Mouse (Mus musculus) megakaryocyte-erythroid progenitor cell, adult 5-6 weeks (primary cell): ENCODE data around the gene Myh14. TPM values are rescaled to one million over a fixed set of nuclear protein-coding genes. Genes with fewer than 3 reads are reported as not detected.

Experiments
- ATAC-seq: replicated peaks from 2 replicates; pipeline ENCODE4 v1.8.0; 2016; ENCODE audit warnings: mild to moderate bottlenecking, inconsistent platforms; ENCODE audit not compliant: severe bottlenecking, poor library complexity, low FRiP score, low TSS enrichment
- total RNA-seq, 2 experiments: library from RNA; stranded (forward) in 1 of 2; stranded (reverse) in 1 of 2; fragments of 200-1000, 215-1000 nt in 1 of 2; fragments of >200 nt in 1 of 2; fragmentation: Nextera tagmentation in 1 of 2; gene quantifications; 2 replicates each; pipeline ENCODE4 v1.2.3; 2014 to 2017

The Myh14 gene
- total RNA-seq, 2 experiments from 2014 or later: not detected

DNA sequence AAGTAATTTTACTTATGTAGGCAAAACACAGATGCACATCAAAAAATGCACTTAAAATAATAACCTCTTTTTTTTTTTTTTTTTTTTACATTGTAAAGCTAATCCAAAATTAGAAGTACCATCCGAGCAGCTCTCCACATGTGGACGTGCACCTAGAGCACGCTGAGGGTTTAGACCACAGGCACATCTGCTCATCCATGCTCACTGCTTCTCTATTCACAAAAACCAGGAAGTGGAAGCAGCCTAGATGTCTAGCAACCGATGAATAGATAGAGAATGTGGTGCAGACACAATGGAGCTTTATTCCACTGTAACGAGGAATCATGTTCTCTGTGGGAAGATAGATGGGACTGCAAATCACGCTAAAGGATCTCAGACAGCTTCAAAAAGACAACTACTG is 4.5 kb upstream of the Myh14 start:
- ATAC-seq: no peak

DNA sequence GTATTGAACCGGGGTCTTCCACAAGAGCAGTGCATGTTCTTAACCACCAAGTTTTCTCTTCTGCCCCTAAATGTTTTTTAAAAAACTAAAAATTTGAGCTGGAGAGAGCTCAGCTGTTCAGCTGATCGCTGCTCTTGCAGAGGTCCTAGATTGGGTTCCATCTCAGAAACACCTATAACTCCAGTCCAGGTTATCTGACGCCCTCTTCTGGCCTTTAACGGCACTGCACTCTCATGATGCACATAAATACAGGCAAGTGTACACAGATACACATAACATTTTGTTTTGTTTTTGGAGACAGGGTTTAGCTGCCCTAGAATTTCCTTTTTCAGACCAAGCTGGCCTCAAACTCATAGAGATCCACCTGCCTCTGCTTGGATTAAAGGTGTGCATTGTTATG is 3.9 kb upstream of the Myh14 start:
- ATAC-seq: no peak

DNA sequence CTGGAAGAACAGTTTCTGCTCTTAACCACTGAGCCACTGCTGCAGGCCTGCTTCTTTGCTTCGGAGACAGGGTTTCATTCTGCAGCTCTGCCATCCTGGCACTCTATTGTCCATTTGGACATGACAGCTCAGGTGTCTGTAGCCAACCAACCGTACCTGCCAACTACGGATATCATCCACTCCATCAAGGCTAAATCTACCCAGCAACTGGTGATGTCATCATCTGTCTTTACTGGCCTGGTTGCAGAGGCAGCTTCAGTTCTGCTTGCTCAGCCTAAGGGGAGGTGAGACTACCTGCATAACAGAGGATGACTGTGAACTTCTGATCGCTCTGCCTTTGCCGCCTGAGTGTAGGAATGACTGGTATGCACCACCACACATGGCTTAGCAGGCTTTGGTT is 1.6 kb upstream of the Myh14 start:
- no peak for ATAC-seq

DNA sequence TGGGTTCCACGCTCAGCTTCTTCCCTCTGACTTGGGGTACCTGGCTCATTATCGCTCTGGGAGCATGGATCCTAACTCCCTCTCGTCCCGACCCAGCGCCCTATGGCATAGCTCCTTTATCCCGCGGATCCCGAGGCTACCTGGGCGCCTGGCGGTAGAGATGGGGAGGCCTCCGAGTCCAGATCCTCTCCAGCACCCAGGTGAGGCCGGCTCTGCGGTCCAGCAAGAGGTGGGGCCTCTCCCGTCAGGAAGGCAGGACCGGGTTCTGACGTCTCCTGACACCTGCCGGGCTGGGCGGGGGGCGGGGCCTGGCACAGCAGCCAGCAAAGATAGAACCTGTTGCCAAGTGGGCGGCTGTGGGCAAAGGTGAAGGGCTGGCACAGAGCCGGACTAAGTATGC is 1.5 kb downstream of the Myh14 start:
- no peak for ATAC-seq

DNA sequence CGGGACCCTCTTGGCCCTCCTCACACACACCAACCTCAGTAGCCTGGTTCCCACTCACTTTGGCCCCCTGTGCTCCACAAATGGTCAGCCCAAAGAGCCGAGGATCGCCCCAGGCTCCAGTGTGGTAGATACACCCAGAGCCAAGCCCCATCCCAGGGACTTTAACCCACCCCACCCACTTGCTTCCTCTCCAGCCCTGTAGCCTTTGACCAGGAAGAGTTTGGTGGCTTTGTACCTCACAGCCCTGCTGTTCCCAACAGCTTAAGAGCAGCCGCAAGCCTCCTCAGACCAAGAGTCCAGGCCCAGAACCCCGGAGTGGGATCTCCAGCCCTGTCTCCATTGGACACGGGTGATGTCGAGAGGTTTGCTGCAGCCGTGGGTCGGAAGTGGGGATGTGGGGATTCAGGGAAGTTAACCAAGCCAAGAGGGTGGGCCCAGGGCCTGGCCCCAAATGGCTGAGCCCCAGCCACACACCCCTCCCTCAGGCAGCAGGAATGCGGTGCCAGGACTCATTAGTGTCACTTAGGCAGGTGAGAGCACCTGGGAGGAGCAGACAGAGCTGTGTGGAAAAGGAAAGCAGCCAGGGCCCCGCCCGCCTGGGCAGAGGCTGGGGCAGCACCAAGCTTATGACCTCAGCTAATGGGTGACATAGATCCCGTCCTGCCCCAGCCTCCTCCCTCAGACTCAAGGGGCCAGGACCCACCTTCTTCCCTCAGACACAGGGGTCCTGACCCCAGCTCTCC is 2.5 kb downstream of the Myh14 start:
- no peak for ATAC-seq

DNA sequence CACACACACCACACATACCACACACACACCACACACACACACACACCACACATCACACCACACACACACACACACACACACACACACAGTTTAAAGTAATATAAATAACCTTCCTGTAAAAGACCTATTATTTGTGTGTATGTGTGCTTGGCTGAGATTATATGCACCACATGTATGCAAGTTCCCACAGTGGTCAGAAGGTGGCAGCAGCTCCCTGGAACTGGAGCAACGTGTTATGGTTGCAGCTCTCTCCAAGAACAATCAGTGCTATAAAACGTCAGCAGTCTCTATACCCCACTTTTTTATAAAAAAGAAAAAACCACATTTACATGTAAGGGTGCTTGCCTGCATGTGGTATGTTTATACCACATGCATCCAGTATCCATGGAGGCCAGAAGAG is 4.2 kb downstream of the Myh14 start:
- no peak for ATAC-seq

DNA sequence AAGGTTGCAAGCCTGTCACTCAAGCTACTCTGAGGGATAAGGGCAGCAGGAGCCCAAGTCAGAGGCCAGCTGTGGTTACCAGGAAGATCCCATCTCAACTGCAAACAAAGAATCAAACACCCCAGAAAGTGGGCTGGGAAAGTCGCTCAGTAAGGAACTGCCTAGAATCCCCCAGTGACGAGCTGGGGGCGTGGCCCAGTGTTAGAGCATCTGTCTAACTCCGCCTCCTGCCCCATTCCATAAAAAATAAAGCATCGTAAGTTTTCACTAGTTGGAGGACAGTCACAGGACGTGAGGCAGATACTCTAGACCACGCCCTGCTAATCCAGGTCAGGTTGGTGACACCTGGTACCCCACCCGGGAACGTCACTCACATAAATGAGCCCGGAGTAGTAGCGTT is 5.9 kb downstream of the Myh14 start:
- no peak for ATAC-seq

DNA sequence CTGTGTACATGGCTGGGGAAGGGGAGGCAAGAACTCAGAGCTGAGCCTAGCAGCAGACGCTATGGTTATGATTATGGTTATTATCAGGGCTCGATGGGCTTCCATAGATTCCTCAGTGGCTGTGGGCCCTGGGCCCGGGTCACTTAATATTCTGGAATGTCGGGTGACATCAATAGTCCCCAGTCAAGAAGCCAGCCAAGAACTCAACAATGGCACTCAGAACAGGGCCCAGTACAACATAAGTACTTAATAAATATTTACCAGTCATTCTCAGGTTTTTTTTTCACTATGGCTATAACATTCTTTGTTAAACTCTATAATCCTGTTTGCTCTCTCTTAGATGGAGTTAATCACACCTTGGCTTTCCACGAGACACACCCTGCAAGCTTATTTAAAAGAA is 7.1 kb downstream of the Myh14 start:
- no peak for ATAC-seq

DNA sequence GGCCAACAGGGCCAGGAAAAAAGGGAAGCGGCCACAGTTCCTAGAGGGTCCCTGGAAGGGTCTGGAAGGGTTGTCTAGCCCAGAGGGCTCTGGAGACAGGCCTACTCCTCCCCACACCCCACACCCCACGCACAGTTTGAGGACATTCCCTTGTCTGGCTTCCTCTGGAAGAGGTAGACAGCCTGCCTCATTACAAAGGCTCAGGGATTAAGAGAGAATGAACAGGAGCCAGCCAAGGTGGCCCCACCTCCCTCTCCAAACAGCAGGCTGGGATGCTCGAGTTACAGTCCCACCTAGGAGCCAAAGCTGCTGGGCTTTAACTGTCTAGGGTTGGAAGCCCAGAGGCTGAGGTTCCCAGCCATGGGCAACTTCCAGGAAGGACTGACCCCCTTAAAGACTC is 8.1 kb downstream of the Myh14 start:
- ATAC-seq: no peak

DNA sequence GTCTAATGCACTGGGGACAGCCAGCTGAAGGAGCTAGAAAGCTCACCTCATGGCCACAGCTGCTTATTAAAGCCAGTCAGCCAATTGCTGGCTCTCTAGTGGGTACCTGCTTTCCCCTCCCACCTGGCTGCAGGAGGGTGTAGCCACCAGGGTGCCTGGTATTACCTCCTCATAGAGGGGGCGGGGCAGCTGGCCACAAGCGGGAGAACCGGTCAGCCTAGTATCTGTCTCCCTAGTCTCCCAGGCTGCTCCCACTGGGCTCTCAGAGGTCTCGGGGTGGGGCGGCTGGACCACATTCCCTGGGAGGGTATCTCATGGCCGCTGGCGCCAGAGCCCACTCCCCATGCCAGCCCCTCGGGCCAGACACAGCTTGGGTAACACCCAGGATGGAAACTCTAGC is 8.5 kb downstream of the Myh14 start:
- no peak for ATAC-seq

DNA sequence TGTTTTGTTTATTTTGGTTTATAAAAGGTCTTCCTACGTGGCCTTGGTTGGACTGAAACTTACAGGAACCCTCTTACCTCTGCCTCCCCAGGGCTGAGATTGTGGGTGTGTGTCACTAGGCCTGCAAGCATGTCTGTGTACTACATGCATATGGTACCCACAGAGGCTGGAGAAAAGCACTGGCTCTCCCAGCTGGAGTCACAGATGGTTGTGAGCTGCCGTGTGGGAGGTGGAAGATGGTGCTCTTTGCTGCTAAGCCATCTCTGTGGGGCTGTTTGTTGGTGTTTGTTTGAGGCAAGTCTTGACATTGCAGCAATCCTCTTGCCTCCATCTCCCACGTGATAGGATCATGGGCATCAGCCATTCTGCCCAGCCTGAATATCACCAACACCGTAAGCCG is 9.4 kb downstream of the Myh14 start:
- no peak for ATAC-seq

DNA sequence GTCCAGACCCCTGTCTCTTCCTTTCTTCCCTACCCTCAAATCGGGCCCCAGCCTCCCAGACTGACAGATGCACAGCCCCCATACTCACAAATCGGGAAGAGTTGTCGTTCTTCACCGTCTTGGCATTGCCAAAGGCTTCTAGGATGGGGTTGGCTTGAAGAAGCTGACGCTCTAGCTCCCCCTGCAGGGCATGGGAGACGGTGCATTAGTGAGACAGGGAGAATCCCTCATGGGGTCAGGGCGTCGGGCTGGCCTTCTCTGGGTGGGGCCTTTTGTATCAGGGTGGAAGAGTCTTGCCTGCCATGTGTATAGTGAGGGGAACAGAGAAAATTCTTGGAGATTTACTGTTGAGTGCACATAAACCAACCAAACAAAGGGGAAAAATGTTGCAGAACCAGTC is 15.1 kb downstream of the Myh14 start:
- ATAC-seq: peak; percentile 81

DNA sequence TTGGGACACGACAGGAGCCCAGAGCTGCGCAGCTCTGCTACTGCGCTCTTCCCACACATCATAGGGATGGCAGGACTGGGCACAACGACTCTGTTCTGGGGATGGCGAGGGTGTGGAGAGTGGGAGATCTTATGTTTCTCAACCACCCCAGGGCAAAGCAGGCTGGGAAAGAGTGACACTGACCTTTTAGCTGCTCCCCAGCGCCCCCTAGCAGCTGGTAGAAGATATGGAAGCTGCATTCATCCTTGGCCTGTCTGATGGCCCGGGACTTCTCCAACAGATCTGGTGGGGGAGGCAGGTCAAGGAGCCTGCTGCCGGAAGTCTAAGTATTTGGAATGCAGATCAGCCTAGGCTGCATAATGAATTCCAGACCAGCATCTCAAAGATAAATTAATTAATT is 16.9 kb downstream of the Myh14 start:
- ATAC-seq: no peak

DNA sequence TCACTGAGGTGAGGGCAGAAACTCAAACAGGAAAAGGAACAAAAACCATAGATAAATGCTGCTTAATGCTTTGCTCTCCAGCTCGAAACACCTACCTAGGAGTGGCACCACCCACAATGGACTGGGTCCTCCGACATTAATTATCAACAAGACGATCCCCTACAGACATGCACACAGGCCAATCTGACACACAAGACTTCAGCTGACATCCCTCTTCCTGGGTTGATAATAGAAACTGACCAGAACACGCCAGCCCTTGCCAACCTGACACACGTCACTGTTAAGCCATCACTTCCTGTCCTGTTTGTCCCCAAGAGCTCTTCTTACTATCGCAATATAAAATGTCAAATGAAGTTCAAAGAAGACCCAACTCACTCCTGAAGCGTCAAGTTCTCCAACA is 19.2 kb downstream of the Myh14 start:
- ATAC-seq: no peak

DNA sequence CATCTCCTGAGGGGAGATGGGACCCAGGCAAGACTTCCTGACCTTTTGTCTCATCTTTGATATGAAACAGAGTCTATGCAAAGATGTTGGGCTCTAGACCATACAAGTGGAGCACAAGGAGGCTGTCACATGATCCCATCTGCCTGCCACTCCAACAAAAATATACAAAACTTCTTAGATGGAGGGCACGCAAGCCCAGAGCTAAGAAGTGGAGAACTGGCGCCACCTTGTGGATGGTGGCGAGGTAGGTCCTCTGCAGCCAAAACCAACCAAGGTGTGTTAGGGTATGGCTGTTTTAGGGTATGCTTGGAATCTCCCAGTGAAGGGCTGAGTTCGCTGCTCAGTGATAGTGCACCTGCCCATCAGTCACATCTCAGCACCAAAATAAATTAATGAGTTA is 20.7 kb downstream of the Myh14 start:
- peak; percentile 64; the same call in 1 of the 2 replicates for ATAC-seq

DNA sequence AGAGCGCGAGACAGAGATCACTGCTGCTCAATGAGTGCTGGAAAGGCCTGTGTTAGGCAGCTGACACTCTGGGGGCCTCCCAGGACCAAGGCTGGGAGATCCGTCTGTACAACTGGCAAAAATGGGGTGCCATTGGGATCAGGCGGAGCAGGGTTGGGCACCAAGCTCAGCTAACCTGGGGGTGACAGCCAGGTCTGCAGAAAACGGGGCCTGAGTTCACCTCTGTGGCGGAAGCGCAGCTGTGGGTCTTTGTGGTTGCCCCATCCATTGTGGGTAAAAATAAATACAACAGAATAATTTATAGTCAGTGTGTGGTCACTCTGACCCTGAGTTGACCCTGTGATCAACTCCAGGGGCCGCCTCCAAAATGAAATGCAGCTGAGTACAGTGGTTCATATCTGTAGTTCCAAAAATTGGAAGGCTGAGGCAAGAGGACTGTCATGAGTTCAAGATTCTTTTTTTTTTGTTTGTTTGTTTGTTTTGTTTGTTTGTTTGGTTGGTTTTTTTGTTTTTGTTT is 21.5 kb downstream of the Myh14 start:
- ATAC-seq: no peak

DNA sequence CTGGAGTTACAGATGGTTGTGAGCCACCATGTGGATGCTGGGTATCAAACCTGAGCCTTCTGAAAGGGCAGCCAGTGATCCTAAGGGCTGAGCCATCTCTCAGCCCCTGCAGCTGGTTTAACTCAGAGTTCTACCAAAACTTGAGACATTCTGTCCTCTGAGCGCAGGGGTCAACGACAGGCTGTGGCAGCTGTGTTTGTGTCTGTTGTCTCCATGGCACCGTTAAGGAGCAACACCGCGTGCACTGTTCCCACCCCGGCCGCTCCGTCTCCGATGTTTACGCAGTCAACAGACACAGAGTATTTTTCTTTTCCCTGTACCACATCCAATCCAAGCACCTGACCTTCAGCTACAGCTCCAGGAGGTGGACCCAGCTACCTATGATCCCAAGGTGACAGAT is 22.9 kb downstream of the Myh14 start:
- no peak for ATAC-seq

DNA sequence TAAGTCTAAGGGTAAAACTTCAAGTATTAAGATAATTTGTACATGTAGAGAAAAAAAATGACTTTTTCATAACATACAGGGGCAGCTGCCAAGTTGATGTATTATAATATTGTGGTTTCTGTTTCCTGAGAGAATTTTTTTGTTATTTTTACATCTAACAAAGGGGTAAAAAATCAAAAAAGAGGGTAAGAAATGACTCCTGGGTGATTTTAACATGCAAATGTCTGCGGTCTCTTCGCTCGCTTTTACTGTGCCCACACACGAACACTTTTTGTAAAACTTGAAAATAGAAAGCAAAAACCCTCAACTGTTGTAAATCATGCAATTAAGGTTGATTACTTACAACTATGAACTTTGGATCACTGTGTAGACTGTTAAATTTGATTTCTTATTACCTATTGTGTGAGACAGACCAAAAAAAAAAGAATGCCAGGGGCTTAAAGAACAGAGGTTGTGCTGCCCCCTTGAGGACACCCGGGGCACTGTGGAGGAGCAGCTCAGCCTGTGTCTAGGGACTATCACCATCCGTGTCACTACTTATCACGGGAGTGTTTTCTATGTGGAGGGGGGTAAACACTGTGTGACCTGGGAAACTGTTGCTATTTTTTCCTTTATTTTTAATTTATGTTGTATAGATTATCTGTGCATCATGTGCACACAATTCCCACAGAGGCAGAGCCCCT is 23.5 kb downstream of the Myh14 start:
- ATAC-seq: peak; percentile 63

DNA sequence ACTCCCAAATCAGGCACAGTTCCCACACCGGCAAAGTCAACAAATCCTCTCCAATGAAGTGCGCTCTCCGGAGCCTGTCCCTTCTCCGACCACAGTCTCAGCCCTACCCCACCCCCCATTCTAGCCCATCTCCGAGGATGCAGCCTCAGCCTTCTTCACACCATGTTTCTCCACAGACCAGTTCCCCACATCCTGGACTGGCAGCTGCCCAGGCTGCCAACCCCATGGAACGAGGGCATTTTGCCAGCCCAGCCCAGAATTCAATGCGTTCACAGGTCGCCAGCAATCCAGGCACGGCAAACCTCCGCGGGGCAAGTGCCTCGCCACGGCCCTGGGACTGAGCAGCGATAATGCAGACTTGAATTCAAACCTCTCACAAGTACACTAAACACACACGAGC is 24.7 kb downstream of the Myh14 start:
- ATAC-seq: no peak

DNA sequence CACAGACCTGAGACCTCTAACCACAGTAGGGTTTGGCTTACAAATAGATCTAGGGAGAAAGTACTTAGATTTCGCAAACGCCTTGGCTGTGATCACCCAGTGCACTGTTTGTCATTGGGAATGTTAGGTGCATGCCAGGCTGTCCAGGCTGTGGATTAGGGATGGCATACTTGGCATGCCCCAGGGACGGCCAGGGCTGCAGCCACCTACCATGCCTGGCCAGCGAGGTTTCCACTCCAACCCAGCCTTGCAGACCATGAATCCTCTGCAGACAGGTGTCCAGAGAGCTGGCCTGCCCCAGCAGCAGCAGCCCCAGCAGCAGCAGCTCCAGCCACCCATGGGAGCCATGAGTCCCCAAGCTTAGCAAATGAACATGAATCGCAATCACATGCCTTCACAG is 25.4 kb downstream of the Myh14 start:
- no peak for ATAC-seq

DNA sequence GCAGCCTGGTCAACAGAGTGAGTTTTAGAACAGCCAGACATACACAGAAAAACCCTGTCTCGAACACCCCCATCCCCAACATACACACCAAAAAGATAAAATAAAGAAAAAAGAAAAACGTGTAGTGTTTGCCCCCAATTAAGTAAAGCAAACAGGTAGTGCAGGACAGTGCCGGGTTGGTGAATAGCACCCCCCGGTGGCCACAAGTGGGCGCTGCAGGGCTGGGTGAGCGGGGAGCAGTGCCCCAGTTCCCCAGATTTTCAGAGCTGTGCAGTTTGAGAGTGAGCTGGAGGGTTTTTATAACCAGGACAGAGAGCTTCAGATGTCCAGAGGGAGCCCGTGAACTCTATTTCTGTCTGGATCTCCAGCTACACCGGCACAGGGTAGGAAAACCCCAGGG is 28.8 kb downstream of the Myh14 start:
- ATAC-seq: no peak
